11 mouse cellular contexts compared by ENCODE assay signal in genomic region chr5:142692248-142692647, GRCm38 (mm10). TPM values are rescaled to one million over a fixed set of nuclear protein-coding genes. Genes with fewer than 3 reads are reported as not detected.
DNase-seq lines count a peak whose midpoint lies in the region; ATAC-seq and TF ChIP-seq lines count a peak whose summit lies in the region.
"Had no signal": no experiment of that assay in that cellular context is flagged by ENCODE, and none has a peak within 500 bp of the region (broad histone marks: within the 10 kb centered on the region; RNA-seq: fewer than 3 reads in every experiment).

Gene Slc29a4, plus strand, starts transcription at chr5:142692512.

- H3K9ac ChIP-seq in hindbrain, postnatal 0 days (replicated peaks; ENCODE audit: low read length): no peak within 1 kb of the TSS
- H3K9ac ChIP-seq in midbrain, embryonic 13.5 days (replicated peaks): no peak within 1 kb of the TSS
- H3K9ac ChIP-seq: heart, embryonic 13.5 days had no signal

- DNase-seq in adrenal gland, postnatal 10 days: no peak
- no peak for DNase-seq in embryonic facial prominence, embryonic 10.5 days (ENCODE audit: low spot score)
- peak; percentile 55 for DNase-seq in hindbrain, postnatal 0 days (ENCODE audit: low spot score)
- DNase-seq in kidney, adult 9 months: no peak
- DNase-seq in urinary bladder, postnatal 10 days (ENCODE audit: low spot score): no peak
- no peak for DNase-seq in kidney, postnatal 36 days

- 76% methylated on average over 14 of the region's 14 CpGs for WGBS in embryonic facial prominence, embryonic 10.5 days
- 41% methylated on average over 14 of the region's 14 CpGs for WGBS in hindbrain, postnatal 0 days
- WGBS in midbrain, embryonic 13.5 days: 69% methylated on average over 14 of the region's 14 CpGs

- no peaks in the 10 kb centered on the region for H3K4me1 ChIP-seq in embryonic facial prominence, embryonic 10.5 days
- peaks cover 13% of the 10 kb centered on the region for H3K4me1 ChIP-seq in hindbrain, postnatal 0 days (ENCODE audit: insufficient read depth, low read length)
- H3K4me1 ChIP-seq in midbrain, embryonic 13.5 days (replicated peaks): peaks cover 33% of the 10 kb centered on the region
- H3K4me1 ChIP-seq: heart, embryonic 13.5 days had no signal

- H3K36me3 ChIP-seq in embryonic facial prominence, embryonic 10.5 days (replicated peaks): no peaks in the 10 kb centered on the region
- no peaks in the 10 kb centered on the region for H3K36me3 ChIP-seq in hindbrain, postnatal 0 days (ENCODE audit: insufficient read depth, low read length)
- H3K36me3 ChIP-seq in midbrain, embryonic 13.5 days: no peaks in the 10 kb centered on the region
- H3K36me3 ChIP-seq: heart, embryonic 13.5 days had no signal

- no peak for TF ChIP-seq CTCF in hindbrain, postnatal 0 days (IDR thresholded peaks at IDR 0.05; ENCODE audit: low read depth)

- no peak within 1 kb of the TSS for H3K4me3 ChIP-seq in embryonic facial prominence, embryonic 10.5 days
- no peak within 1 kb of the TSS for H3K4me3 ChIP-seq in hindbrain, postnatal 0 days (ENCODE audit: low read length)
- H3K4me3 ChIP-seq in midbrain, embryonic 13.5 days (replicated peaks): no peak within 1 kb of the TSS
- H3K4me3 ChIP-seq: heart, embryonic 13.5 days had no signal

- 0 out of 2 replicates have a peak within 1 kb of the TSS, but pooled peaks have one; percentile 31 for H3K4me2 ChIP-seq in hindbrain, postnatal 0 days (ENCODE audit: low read depth, low read length)
- H3K4me2 ChIP-seq in midbrain, embryonic 13.5 days (replicated peaks): no peak within 1 kb of the TSS
- H3K4me2 ChIP-seq: heart, embryonic 13.5 days had no signal

- H3K27ac ChIP-seq in embryonic facial prominence, embryonic 10.5 days (replicated peaks): no peak within 1 kb of the TSS
- H3K27ac ChIP-seq in hindbrain, postnatal 0 days: peak within 1 kb of the TSS; percentile 41
- H3K27ac ChIP-seq in midbrain, embryonic 13.5 days: peak within 1 kb of the TSS; percentile 49
- H3K27ac ChIP-seq: heart, embryonic 13.5 days; macrophage had no signal

- H3K27me3 ChIP-seq in embryonic facial prominence, embryonic 10.5 days (replicated peaks; ENCODE audit: low read depth, poor library complexity, severe bottlenecking): 0 out of 2 replicates have a peak, but pooled peaks cover 7% of the 10 kb centered on the region
- no peaks in the 10 kb centered on the region for H3K27me3 ChIP-seq in hindbrain, postnatal 0 days (ENCODE audit: insufficient read depth, low read length)
- H3K27me3 ChIP-seq in midbrain, embryonic 13.5 days: no peaks in the 10 kb centered on the region; the same call in 1 of the 2 replicates

- H3K9me3 ChIP-seq in embryonic facial prominence, embryonic 10.5 days: no peaks in the 10 kb centered on the region
- no peaks in the 10 kb centered on the region for H3K9me3 ChIP-seq in hindbrain, postnatal 0 days (ENCODE audit: low read length)
- H3K9me3 ChIP-seq in midbrain, embryonic 13.5 days: no peaks in the 10 kb centered on the region
- H3K9me3 ChIP-seq: heart, embryonic 13.5 days had no signal

- ATAC-seq in hindbrain, postnatal 0 days: peak; percentile 37; the same call in 1 of the 2 replicates
- no peak for ATAC-seq in midbrain, embryonic 13.5 days
- ATAC-seq in CD4-positive, CD25-positive, alpha-beta regulatory T cell, adult 4 months: no peak

RNA-seq across cellular contexts. Expression of gene Slc29a4, which starts in this region (rescaled TPM):
- 10 to 100 TPM; 17.2 to 24.0 TPM for total RNA-seq in adrenal gland, postnatal 10 days (2021)
- 18.1 and 19.6 TPM in 2 replicates for polyA plus RNA-seq in embryonic facial prominence, embryonic 10.5 days (2016; fragmentation: Nextera tagmentation; extraction: Ambion mirVana)
- 77.1 and 80.1 TPM in 2 replicates for total RNA-seq in hindbrain, postnatal 0 days (2014; rRNA removed)
- 61.4 and 67.1 TPM in 2 replicates for polyA plus RNA-seq in hindbrain, postnatal 0 days (2015; fragmentation: Nextera tagmentation; extraction: Ambion mirVana)
- polyA plus RNA-seq in midbrain, embryonic 13.5 days (2015; fragmentation: Nextera tagmentation; extraction: Ambion mirVana): 61.9 and 70.6 TPM in 2 replicates
- under 1 TPM in 1 of 2 experiments, not detected in 1; 0.11 TPM for polyA plus RNA-seq in CD4-positive, CD25-positive, alpha-beta regulatory T cell, adult 4 months (2017; shearing (Covaris generic))
- total RNA-seq: CH12.LX had no signal
- polyA plus RNA-seq: macrophage had no signal

Comparison
In these comparisons a context has a peak if more than half of its experiments do, and no peak if none do; other contexts are left out.
1. RNA of gene Slc29a4 (polyA plus RNA-seq): 61.9 to 70.6 TPM in midbrain, embryonic 13.5 days, 61.4 to 67.1 TPM in hindbrain, postnatal 0 days and 18.1 to 19.6 TPM in embryonic facial prominence, embryonic 10.5 days; 0.11 TPM in CD4-positive, CD25-positive, alpha-beta regulatory T cell, adult 4 months; every median in the first group is over 10 times any median in the second.